Mouse (Mus musculus) G1E (cell line): ENCODE results near the gene Arhgef40. TPM values are rescaled to one million over a fixed set of nuclear protein-coding genes. Genes with fewer than 3 reads are reported as not detected.

Source experiments
- ATAC-seq: 2 replicates; pipeline ENCODE4 v1.8.0; 2016; ENCODE audit warnings: mild to moderate bottlenecking; ENCODE audit not compliant: insufficient number of reproducible peaks, poor library complexity, low FRiP score, severe bottlenecking; ENCODE audit errors: extremely low read depth
- DNase-seq: peaks from one replicate; pipeline ENCODE4 v3.0.0; 2012; ENCODE audit warnings: low spot score
- H3K27me3 ChIP-seq: 2 replicates; pipeline ENCODE4 v1.6.1; 2012; ENCODE audit warnings: mild to moderate bottlenecking, low read length, inconsistent platforms; ENCODE audit not compliant: insufficient read depth
- H3K36me3 ChIP-seq: replicated peaks from 2 replicates; pipeline ENCODE3; 2012; ENCODE audit warnings: mild to moderate bottlenecking, inconsistent platforms
- H3K4me1 ChIP-seq: 2 replicates; pipeline ENCODE4 v1.6.1; 2012; ENCODE audit warnings: low read depth, low read length, inconsistent platforms, mixed read lengths; ENCODE audit not compliant: insufficient read depth
- H3K4me3 ChIP-seq: 2 replicates; pipeline ENCODE4 v1.5.1; 2012; ENCODE audit warnings: low read depth, mild to moderate bottlenecking, inconsistent platforms, low read length, moderate library complexity, mixed read lengths
- H3K9me3 ChIP-seq: replicated peaks from 2 replicates; pipeline ENCODE4 v1.6.1; 2012; ENCODE audit warnings: inconsistent platforms
- CTCF ChIP-seq: IDR thresholded peaks from 2 replicates; pipeline ENCODE4 v1.5.1; 2012; ENCODE audit warnings: low read depth, low read length, inconsistent platforms, mixed read lengths
- GATA1 ChIP-seq: IDR thresholded peaks from 2 replicates; pipeline ENCODE4 v1.6.1; 2012; ENCODE audit warnings: borderline replicate concordance, low read length, inconsistent platforms, mixed read lengths
- GATA2 ChIP-seq: IDR thresholded peaks from 2 replicates; pipeline ENCODE4 v1.6.1; 2012; ENCODE audit warnings: low read depth, low read length, inconsistent platforms, borderline replicate concordance
- POLR2AphosphoS5 ChIP-seq: IDR thresholded peaks from 2 replicates; pipeline ENCODE4 v1.6.1; 2012; ENCODE audit warnings: low read depth, low read length, inconsistent platforms; ENCODE audit not compliant: insufficient replicate concordance
- TAL1 ChIP-seq: conservative IDR thresholded peaks from 2 replicates; pipeline ENCODE4 v1.6.1; 2012; ENCODE audit warnings: low read depth, low read length, inconsistent platforms, mixed read lengths
- polyA plus RNA-seq: library from polyadenylated mRNA; stranded (reverse); fragments of >175 nt; gene quantifications from 2 replicates; pipeline ENCODE4 v1.2.3, GENCODE M21; 2012
- total RNA-seq, 2 experiments: library from RNA; stranded (forward) in 1 of 2; stranded (reverse) in 1 of 2; fragments of 200-1000 nt in 1 of 2; fragments of >200 nt in 1 of 2; fragmentation: Nextera tagmentation in 1 of 2; gene quantifications; 2 replicates each; pipeline ENCODE4 v1.2.3; 2014 to 2017

Gene Arhgef40
- total and polyA plus RNA-seq, 3 experiments = 3.1 to 37.5 (median 32.2) TPM

DNA sequence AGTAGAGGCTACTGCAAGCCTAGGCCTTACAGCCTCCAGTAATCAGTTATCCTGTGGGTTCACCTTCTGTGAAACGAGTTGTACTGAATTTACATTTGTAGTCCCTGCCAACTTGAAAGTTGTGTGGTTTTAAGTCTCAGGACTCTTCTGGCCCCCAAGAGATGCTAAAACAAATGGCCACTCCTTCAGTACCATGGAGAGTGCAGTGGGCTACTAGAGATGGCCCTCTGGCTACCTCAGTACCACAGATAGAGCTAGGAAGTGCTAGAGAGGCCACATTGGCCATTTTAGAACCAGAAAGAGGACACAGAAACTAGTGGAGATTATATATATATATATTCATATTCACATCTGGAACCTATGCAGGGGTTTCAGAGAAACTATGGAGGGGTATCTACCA lies 27.2 kb downstream of the Arhgef40 start:
- Histone ChIP-seq H3K9me3 (no peaks in the 10 kb centered on the region), H3K4me1 (peaks cover 56% of the 10 kb centered on the region), H3K27me3 (no peaks in the 10 kb centered on the region), H3K4me3 (no peak overlapping the region), H3K36me3 (peaks cover 43% of the 10 kb centered on the region)
- ATAC-seq = no peak
- DNase-seq = no peak
- TF ChIP-seq CTCF = no peak
- no peak for TF ChIP-seq TAL1
- TF ChIP-seq GATA2 = no peak
- no peak for TF ChIP-seq GATA1
- no peak for TF ChIP-seq POLR2AphosphoS5

DNA sequence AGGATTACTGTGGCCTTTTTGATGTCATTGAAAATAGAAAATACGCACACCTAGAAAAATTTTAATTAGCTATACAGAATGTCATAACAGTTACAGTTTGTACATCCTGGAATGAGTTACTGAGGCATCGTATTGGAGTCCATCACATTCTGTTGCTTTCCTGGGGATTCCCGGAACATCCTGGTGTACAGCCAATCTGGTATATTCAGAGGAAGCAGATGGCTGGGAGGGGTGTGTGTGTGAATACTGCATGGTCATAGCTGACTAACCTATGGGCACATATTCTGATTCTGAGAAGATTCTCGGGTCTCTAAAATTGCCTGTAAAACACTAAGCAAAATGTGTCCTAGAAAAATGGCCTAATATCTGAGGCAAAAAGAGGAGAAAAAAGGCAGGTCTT lies 27.6 kb downstream of the Arhgef40 start:
- TF ChIP-seq TAL1 = no peak
- TF ChIP-seq GATA2 = no peak
- no peak for TF ChIP-seq GATA1
- no peak for TF ChIP-seq CTCF
- no peak for TF ChIP-seq POLR2AphosphoS5

DNA sequence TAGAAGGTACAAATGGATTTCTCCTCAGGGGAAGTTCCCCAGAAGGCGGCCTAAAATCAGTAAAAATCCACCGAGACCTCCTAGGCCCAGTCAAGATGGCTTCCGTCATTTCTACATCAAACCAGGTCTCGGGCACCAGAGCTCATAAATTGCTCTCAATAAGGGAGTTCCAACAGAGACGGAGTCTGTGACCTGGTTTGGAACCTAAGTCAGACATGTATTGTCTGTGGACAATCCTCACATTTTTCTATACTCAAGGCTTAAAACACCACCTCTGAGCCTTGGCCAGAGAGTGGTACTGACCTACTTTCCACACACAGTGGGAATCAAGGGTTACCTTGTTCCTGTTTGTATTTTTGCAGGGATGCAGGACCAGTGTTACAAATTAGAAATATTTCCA lies 28.0 kb downstream of the Arhgef40 start:
- Histone ChIP-seq H3K27me3 (no peaks in the 10 kb centered on the region), H3K36me3 (peaks cover 42% of the 10 kb centered on the region), H3K4me3 (no peak overlapping the region), H3K9me3 (no peaks in the 10 kb centered on the region), H3K4me1 (peaks cover 61% of the 10 kb centered on the region)
- DNase-seq = no peak
- TF ChIP-seq GATA1 (no peak), GATA2 (no peak), POLR2AphosphoS5 (no peak), TAL1 (no peak), CTCF (no peak)
- ATAC-seq = no peak

More for the DNA sequence above, 27.6 kb downstream of the Arhgef40 start:
- Histone ChIP-seq H3K27me3 (no peaks in the 10 kb centered on the region), H3K9me3 (no peaks in the 10 kb centered on the region), H3K36me3 (peaks cover 43% of the 10 kb centered on the region), H3K4me3 (no peak overlapping the region), H3K4me1 (peaks cover 60% of the 10 kb centered on the region)
- DNase-seq = no peak
- no peak for ATAC-seq

DNA sequence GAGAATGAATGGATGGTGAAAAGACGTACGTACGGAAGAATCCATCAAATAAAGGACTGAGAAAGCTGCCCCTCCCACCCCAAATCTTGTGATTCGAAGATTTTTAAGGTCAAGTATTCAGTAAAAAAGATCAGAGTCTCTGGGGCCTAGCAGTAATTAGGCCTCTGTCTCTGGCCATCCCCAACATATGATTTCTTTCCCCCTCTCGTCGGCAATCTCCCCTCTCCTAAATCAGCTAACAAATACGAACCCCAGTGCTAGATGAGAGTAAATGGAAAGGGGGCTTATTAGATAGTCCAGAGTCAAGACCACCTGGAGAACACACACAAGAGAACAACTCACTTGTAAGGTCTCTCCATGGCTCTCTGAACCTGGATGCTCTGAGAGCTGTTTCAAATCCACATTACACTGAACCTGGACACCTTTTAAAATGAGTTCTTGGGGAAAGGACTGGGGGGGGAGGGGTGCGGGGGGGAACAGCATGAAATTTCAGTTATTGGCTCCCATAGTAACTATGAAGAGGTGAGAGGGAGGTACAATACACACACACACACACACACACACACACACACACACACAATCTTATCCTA lies 28.6 kb downstream of the Arhgef40 start:
- Histone ChIP-seq H3K9me3 (no peaks in the 10 kb centered on the region), H3K27me3 (no peaks in the 10 kb centered on the region), H3K36me3 (peaks cover 46% of the 10 kb centered on the region), H3K4me3 (no peak overlapping the region), H3K4me1 (peaks cover 66% of the 10 kb centered on the region)
- ATAC-seq (no peak), DNase-seq (no peak)
- TF ChIP-seq CTCF (no peak), GATA1 (no peak), TAL1 (no peak), POLR2AphosphoS5 (no peak), GATA2 (no peak)

DNA sequence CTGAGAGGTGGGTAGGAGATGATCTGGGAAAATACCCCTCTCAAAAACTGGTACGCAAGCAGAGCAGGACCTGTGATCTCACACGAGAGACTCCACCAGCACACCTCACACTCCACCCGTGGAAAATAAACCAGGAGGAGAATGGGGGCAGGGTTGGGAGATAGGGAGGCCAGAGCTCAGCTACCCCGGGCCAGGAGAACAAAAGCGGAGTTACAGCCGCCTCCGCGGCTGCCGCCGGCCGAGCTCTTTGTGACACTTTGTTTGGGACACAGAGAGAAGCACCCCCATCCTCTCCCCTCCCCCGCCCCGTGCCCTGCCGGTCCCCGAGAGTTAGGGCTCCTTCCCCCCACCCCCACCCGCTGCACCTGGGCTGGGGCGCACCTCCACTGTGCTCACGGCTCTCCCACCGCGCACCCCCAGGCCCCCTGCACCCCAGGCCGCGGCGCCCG lies 29.3 kb downstream of the Arhgef40 start:
- ATAC-seq (no peak), DNase-seq (peak; percentile 46)
- TF ChIP-seq POLR2AphosphoS5 (no peak), TAL1 (no peak), GATA1 (no peak), CTCF (no peak), GATA2 (no peak)
- Histone ChIP-seq H3K4me1 (peaks cover 67% of the 10 kb centered on the region), H3K4me3 (peak overlapping the region; percentile 71), H3K9me3 (no peaks in the 10 kb centered on the region), H3K27me3 (no peaks in the 10 kb centered on the region), H3K36me3 (peaks cover 46% of the 10 kb centered on the region)

DNA sequence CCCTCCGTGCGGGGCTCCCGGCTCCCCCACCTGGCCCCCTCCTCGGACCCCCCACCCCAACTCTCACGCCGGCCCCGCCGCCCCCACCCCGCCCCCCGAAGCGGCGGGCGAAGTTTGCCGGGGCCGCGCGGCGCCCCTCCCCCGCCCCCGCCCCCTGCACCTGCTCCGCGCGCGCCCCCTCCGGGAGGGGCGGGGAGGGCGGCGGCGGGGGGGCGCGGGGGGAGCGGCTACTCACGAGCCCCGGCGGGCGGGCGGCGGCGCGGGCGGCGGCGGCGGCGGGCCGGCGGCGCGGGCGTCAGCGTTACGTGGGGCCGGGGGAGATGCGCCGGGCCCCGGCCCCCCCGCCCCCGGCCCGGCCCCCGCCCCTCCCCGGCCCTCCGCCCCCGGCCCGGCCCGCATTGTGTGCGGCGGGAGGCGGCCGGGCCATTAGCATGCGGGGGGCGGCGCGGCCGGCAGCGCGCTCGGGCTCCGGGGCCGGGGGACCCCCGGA lies 29.8 kb downstream of the Arhgef40 start:
- H3K4me3 ChIP-seq = peak overlapping the region; percentile 71
- H3K36me3 ChIP-seq = peaks cover 41% of the 10 kb centered on the region
- TF ChIP-seq GATA2 (no peak), POLR2AphosphoS5 (no peak), CTCF (no peak), TAL1 (no peak), GATA1 (no peak)
- no peaks in the 10 kb centered on the region for H3K27me3 ChIP-seq
- H3K4me1 ChIP-seq = peaks cover 67% of the 10 kb centered on the region
- DNase-seq (peak; percentile 34), ATAC-seq (no peak)
- no peaks in the 10 kb centered on the region for H3K9me3 ChIP-seq

DNA sequence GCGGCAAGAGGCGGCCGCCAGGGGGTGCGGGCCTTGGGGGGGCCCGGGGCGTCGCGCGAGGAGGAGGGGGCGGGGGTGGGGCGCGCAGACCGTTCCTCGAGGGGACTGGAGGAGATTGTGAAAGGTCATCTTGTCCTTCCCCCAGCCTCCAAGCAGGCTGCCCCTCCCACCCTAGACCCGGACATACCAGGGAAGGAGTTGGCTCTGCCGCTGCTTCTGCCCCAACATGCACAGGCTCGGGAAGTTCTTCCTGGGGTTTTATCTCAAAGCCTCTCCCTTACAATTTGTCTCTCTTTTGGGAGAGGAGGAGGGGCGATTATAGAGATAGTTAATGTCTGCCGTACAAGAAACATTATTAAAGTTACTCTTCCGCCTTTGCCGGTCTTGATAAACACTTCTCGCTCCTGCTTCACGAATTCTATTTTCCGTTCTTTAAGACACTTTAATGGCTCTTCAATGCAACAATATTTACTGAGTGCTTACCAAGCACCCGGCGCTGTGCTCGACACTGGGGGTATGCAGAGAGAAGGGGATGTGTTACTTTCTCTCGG lies 30.3 kb downstream of the Arhgef40 start:
- H3K4me3 ChIP-seq = peak overlapping the region; percentile 71
- peak; percentile 42; the same call in 1 of the 2 replicates for ATAC-seq
- TF ChIP-seq GATA1 (no peak), POLR2AphosphoS5 (no peak), GATA2 (no peak), TAL1 (no peak), CTCF (no peak)
- H3K36me3 ChIP-seq = peaks cover 36% of the 10 kb centered on the region
- H3K4me1 ChIP-seq = peaks cover 65% of the 10 kb centered on the region
- H3K27me3 ChIP-seq = no peaks in the 10 kb centered on the region
- H3K9me3 ChIP-seq = no peaks in the 10 kb centered on the region
- DNase-seq = peak; percentile 73
